10 mouse cellular contexts compared by ENCODE assay signal in the genomic region with DNA sequence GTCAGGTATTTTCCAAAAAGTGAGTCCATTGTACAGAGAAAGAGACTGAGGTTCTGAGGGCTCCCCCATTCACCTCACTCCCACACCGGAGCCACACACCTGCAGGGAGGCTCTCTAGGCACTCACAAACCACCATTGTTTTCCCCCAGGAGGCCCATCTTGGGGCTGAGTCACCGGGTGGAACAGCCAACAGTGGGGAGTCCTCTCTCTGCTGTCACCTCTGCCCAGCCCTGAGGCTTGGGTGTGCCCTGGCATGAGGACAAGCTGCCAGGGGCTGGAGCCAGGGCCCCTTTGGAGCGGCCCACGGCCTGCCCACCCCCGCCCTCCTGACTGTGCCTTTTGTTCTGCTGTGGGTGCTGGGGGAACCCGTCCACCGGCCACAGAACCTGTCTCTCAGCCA. TPM values are rescaled to one million over a fixed set of nuclear protein-coding genes. Genes with fewer than 3 reads are reported as not detected.
A peak's percentile ranks its signal among the peaks of the same experiment; 100 is the strongest.
DNase-seq lines count a peak whose midpoint lies in the region; ATAC-seq and TF ChIP-seq lines count a peak whose summit lies in the region.
"Had no signal": no experiment of that assay in that cellular context is flagged by ENCODE, and none has a peak within 500 bp of the region (broad histone marks: within the 10 kb centered on the region; RNA-seq: fewer than 3 reads in every experiment).

No protein-coding gene starts in this region.

- H3K79me2 ChIP-seq in liver, adult 2 months (ENCODE audit: control insufficient read depth, insufficient read depth, low read length), result peaks cover 9% of the 10 kb centered on the region; the same call in 1 of the 2 replicates

- ATAC-seq in kidney, embryonic 15.5 days (replicated peaks; ENCODE audit: low FRiP score), result no peak

- H3K36me3 ChIP-seq in kidney, embryonic 15.5 days, result peaks cover under 1% of the 10 kb centered on the region; the same call in 1 of the 2 replicates
- H3K36me3 ChIP-seq in E14TG2a.4 (ENCODE audit: insufficient read depth, low read length), result peaks cover 7% of the 10 kb centered on the region
- H3K36me3 ChIP-seq in liver, adult 2 months (ENCODE audit: control insufficient read depth, insufficient read depth, low read length), result no peaks in the 10 kb centered on the region

- H3K9me3 ChIP-seq in kidney, embryonic 15.5 days (replicated peaks), result no peaks in the 10 kb centered on the region
- H3K9me3 ChIP-seq in E14TG2a.4 (ENCODE audit: low read length), result no peaks in the 10 kb centered on the region

- no peak for TF ChIP-seq POLR2A in liver, adult 2 months (IDR thresholded peaks at IDR 0.05; ENCODE audit: extremely low read depth, insufficient read depth, low read length)

- DNase-seq in kidney, postnatal 36 days, result no peak
- DNase-seq in c-Kit-positive CD71-negative TER-119-negative erythroid progenitor cells, embryonic 14.5 days (ENCODE audit: low read depth), result peak; percentile 43
- no peak for DNase-seq in liver, adult 2 months (ENCODE audit: extremely low read depth, low read depth, low spot score)
- DNase-seq in layer of hippocampus, postnatal 10 days (ENCODE audit: low spot score in 2 of 2), result no peak
- DNase-seq in thymus, postnatal 25 days, result no peak
- DNase-seq in testis, postnatal 14 days (ENCODE audit: low spot score), result no peak

- TF ChIP-seq CTCF in E14TG2a.4 (conservative IDR thresholded peaks at IDR 0.05; ENCODE audit: low read length), result no peak
- TF ChIP-seq CTCF in liver, adult 2 months (IDR thresholded peaks at IDR 0.05; ENCODE audit: low read depth, low read length), result no peak

- 45% methylated on average over 7 of the region's 7 CpGs for WGBS in kidney, embryonic 15.5 days
- WGBS in liver, adult 2 months, result 49% methylated on average over 7 of the region's 7 CpGs

- H3K4me1 ChIP-seq in kidney, embryonic 15.5 days, result peaks cover 34% of the 10 kb centered on the region
- H3K4me1 ChIP-seq in E14TG2a.4 (replicated peaks; ENCODE audit: low read depth, low read length), result peaks cover 62% of the 10 kb centered on the region
- H3K4me1 ChIP-seq in liver, adult 2 months (ENCODE audit: control insufficient read depth, insufficient read depth, low read length), result peaks cover 17% of the 10 kb centered on the region

- 0 out of 2 replicates have a peak, but pooled peaks cover 2% of the 10 kb centered on the region for H3K27me3 ChIP-seq in kidney, embryonic 15.5 days
- H3K27me3 ChIP-seq in E14TG2a.4 (ENCODE audit: insufficient read depth, low read length), result no peaks in the 10 kb centered on the region
- no peaks in the 10 kb centered on the region for H3K27me3 ChIP-seq in liver, adult 2 months (ENCODE audit: control insufficient read depth, insufficient read depth, low read length)

- no peak overlapping the region for H3K9ac ChIP-seq in kidney, embryonic 15.5 days
- H3K9ac ChIP-seq in liver, adult 2 months (ENCODE audit: low read depth, low read length), result no peak overlapping the region

- H3K4me3 ChIP-seq in kidney, embryonic 15.5 days (replicated peaks), result no peak overlapping the region
- peak overlapping the region; percentile 41 for H3K4me3 ChIP-seq in E14TG2a.4 (replicated peaks; ENCODE audit: low read length)
- H3K4me3 ChIP-seq in liver, adult 2 months (ENCODE audit: insufficient read depth, low read depth, low read length), result no peak overlapping the region

- peak overlapping the region; percentile 30 for H3K4me2 ChIP-seq in kidney, embryonic 15.5 days

- H3K27ac ChIP-seq in kidney, embryonic 15.5 days, result peak overlapping the region; percentile 59
- peak overlapping the region; percentile 51 for H3K27ac ChIP-seq in liver, adult 2 months (replicated peaks; ENCODE audit: insufficient read depth, low read depth, low read length)

RNA-seq across cellular contexts. Expression of a gene that starts 2.3 kb away (rescaled TPM):
- polyA plus RNA-seq in kidney, embryonic 15.5 days (2015; fragmentation: Nextera tagmentation; extraction: Ambion mirVana), result 130 and 138 TPM in 2 replicates
- 6.4 and 9.9 TPM in 2 replicates for total RNA-seq in liver, adult 2 months (2014; rRNA removed)
- 19.6 and 20.2 TPM in 2 replicates for polyA plus RNA-seq in liver, adult 2 months (2012; rRNA removed)
- total RNA-seq in layer of hippocampus, postnatal 10 days (2021), result 10 to 100 TPM; 36.1 to 42.9 TPM

RNA-seq across cellular contexts. Expression of a gene that starts 29.1 kb away (rescaled TPM):
- 790 and 798 TPM in 2 replicates for polyA plus RNA-seq in kidney, embryonic 15.5 days (2015; fragmentation: Nextera tagmentation; extraction: Ambion mirVana)
- total RNA-seq in liver, adult 2 months (2014; rRNA removed), result 1,362 and 1,401 TPM in 2 replicates
- 2,210 and 2,521 TPM in 2 replicates for polyA plus RNA-seq in liver, adult 2 months (2012; rRNA removed)
- total RNA-seq in layer of hippocampus, postnatal 10 days (2021), result 100 to 1,000 TPM; 503 to 527 TPM

RNA-seq across cellular contexts. Expression of a gene that starts 36.4 kb away (rescaled TPM):
- 260 and 283 TPM in 2 replicates for polyA plus RNA-seq in kidney, embryonic 15.5 days (2015; fragmentation: Nextera tagmentation; extraction: Ambion mirVana)
- total RNA-seq in liver, adult 2 months (2014; rRNA removed), result 21.1 and 32.8 TPM in 2 replicates
- polyA plus RNA-seq in liver, adult 2 months (2012; rRNA removed), result 73.5 and 76.7 TPM in 2 replicates
- 100 to 1,000 TPM; 119 to 129 TPM for total RNA-seq in layer of hippocampus, postnatal 10 days (2021)

RNA-seq across cellular contexts. Expression of a gene that starts 48.3 kb away (rescaled TPM):
- 7.1 and 8.4 TPM in 2 replicates for polyA plus RNA-seq in kidney, embryonic 15.5 days (2015; fragmentation: Nextera tagmentation; extraction: Ambion mirVana)
- total RNA-seq in liver, adult 2 months (2014; rRNA removed), result 1.0 and 2.6 TPM in 2 replicates
- 2.1 and 2.4 TPM in 2 replicates for polyA plus RNA-seq in liver, adult 2 months (2012; rRNA removed)
- total RNA-seq in layer of hippocampus, postnatal 10 days (2021), result 10 to 100 TPM; 33.6 to 36.6 TPM

RNA-seq across cellular contexts. Expression of a gene that starts 58.9 kb away (rescaled TPM):
- not detected in 2 replicates for polyA plus RNA-seq in kidney, embryonic 15.5 days (2015; fragmentation: Nextera tagmentation; extraction: Ambion mirVana)
- not detected in 2 replicates for total RNA-seq in liver, adult 2 months (2014; rRNA removed)
- not detected in 2 replicates for polyA plus RNA-seq in liver, adult 2 months (2012; rRNA removed)
- under 1 TPM; 0.07 TPM for total RNA-seq in layer of hippocampus, postnatal 10 days (2021)
- total RNA-seq: hematopoietic stem cell, adult 5-6 weeks; neutrophil, adult 5-6 weeks had no signal
